Mouse (Mus musculus) megakaryocyte, embryonic 14.5 days (primary cell): ENCODE data around the gene Nop56. TPM values are rescaled to one million over a fixed set of nuclear protein-coding genes. Genes with fewer than 3 reads are reported as not detected.
A peak's percentile ranks its signal among the peaks of the same experiment; 100 is the strongest.

Experiments
- H3K27me3 ChIP-seq: replicated peaks from 2 replicates; pipeline ENCODE3; 2012; ENCODE audit warnings: inconsistent platforms
- H3K36me3 ChIP-seq: replicated peaks from 2 replicates; pipeline ENCODE3; 2012; ENCODE audit warnings: low read length, inconsistent platforms, mixed read lengths
- H3K4me1 ChIP-seq: 2 replicates; pipeline ENCODE4 v1.6.1; 2012; ENCODE audit warnings: inconsistent platforms
- H3K4me3 ChIP-seq: replicated peaks from 2 replicates; pipeline ENCODE3; 2012; ENCODE audit warnings: moderate library complexity, mild to moderate bottlenecking, inconsistent platforms
- H3K9me3 ChIP-seq: 2 replicates; pipeline ENCODE4 v1.6.1; 2012; ENCODE audit warnings: inconsistent platforms
- FLI1 ChIP-seq: IDR thresholded peaks from 2 replicates; pipeline ENCODE4 v1.6.1; 2012; ENCODE audit warnings: low read length, inconsistent platforms, mixed read lengths
- GATA1 ChIP-seq: IDR thresholded peaks from 3 replicates; pipeline ENCODE4 v1.6.1; 2012; ENCODE audit warnings: mixed read lengths, low read length, inconsistent platforms, borderline replicate concordance
- polyA plus RNA-seq: library from polyadenylated mRNA; stranded (reverse); fragments of >175 nt; gene quantifications from 2 replicates; pipeline ENCODE4 v1.2.3, GENCODE M21; 2012; ENCODE audit warnings: low replicate concordance; ENCODE audit not compliant: insufficient read depth

Nop56 gene
- polyA plus RNA-seq, 1 experiment = 81.0 TPM

DNA sequence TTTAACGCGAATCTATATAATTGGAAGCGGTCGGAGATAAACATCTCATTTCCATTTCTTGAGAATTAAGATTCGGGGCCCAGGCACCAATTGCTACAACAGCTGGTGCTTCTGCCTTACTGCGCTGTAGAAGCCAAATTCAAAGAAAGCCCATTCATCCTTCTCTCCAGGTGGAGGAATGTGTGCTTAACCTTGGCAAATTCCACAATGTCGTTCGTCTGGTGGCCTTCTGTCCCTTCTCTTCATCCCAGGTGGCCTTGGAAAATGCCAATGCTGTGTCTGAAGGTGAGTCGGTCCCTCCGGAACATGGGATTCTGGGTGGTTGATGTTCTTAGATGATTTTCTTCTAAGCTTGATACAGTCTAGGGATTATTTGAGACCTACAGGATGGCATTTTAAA lies 632 bp downstream of the Nop56 start:
- peaks cover 43% of the 10 kb centered on the region for H3K36me3 ChIP-seq

DNA sequence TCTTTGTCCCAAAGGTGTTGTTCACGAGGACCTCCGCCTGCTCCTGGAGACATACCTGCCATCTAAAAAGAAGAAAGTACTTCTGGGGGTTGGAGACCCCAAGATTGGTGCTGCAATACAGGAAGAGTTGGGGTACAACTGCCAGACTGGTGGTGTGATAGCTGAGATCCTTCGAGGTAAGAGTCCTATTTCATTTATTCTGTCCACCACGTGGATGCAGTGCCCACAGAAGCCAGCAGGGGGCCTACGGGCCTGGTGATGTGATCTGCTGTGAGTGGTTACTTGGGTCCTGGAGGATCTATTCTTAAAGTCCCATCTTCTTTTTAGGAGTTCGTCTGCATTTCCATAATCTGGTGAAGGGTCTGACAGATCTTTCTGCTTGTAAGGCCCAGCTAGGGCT lies 1.4 kb downstream of the Nop56 start:
- TF ChIP-seq FLI1 = no peak
- H3K4me3 ChIP-seq = peak overlapping the region; percentile 94
- H3K36me3 ChIP-seq = peaks cover 51% of the 10 kb centered on the region
- H3K4me1 ChIP-seq = peaks cover 47% of the 10 kb centered on the region
- H3K9me3 ChIP-seq = no peaks in the 10 kb centered on the region
- no peaks in the 10 kb centered on the region for H3K27me3 ChIP-seq

More for the DNA sequence above, 632 bp downstream of the Nop56 start:
- Histone ChIP-seq H3K9me3 (no peaks in the 10 kb centered on the region), H3K4me3 (peak overlapping the region; percentile 94), H3K27me3 (no peaks in the 10 kb centered on the region), H3K4me1 (peaks cover 42% of the 10 kb centered on the region)
- TF ChIP-seq GATA1 (no peak), FLI1 (no peak)

DNA sequence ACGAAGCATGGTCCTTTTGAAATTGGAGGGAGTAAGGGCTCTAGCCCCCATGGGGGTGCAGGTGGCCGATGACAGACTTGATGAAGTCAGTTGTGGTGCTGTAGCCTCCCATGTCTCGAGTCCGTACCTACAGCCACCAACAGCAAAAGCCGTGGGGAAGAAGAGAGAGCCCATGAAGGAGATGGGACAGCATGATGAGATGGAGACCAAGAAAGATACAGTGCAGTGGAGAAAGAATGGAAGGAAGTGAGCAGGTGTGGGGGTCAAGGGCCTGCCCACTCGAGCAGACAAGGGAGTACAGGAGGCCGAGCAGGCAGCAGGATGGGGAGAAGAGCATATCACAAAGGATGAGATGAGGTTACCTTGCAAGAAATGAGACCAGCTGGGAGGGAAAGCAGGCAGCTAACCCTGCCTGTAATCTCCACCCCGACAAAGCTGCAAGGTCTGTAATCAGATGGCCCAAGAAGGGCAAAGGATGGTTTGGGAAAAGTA lies 5.4 kb downstream of the Nop56 start:
- H3K4me1 ChIP-seq = peaks cover 72% of the 10 kb centered on the region
- TF ChIP-seq GATA1 = no peak
- H3K36me3 ChIP-seq = peaks cover 66% of the 10 kb centered on the region

DNA sequence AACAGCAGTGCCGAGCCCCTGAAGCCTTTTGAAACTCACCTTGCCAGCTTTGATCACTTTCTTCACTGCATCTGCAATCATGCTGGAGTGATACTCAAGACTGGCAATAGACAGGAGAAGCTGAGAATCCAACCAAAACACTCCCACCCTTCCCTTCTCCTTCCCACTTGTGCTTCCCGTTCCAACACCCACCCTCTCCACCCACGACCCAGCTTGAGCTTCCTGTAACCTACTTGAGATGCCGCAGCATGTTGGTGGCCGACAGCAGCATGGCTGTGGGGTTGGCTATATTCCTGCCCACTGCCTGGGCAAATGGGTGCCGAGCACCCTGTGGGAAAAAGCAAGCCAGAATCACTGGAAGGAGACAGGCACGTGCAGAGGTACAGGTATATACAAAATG lies 6.0 kb downstream of the Nop56 start:
- Histone ChIP-seq H3K9me3 (no peaks in the 10 kb centered on the region), H3K4me1 (peaks cover 67% of the 10 kb centered on the region), H3K36me3 (peaks cover 66% of the 10 kb centered on the region), H3K27me3 (no peaks in the 10 kb centered on the region), H3K4me3 (no peak overlapping the region)
- TF ChIP-seq GATA1 = no peak
- no peak for TF ChIP-seq FLI1

More for the DNA sequence above, 5.4 kb downstream of the Nop56 start:
- Histone ChIP-seq H3K27me3 (no peaks in the 10 kb centered on the region), H3K4me3 (no peak overlapping the region), H3K9me3 (no peaks in the 10 kb centered on the region)

DNA sequence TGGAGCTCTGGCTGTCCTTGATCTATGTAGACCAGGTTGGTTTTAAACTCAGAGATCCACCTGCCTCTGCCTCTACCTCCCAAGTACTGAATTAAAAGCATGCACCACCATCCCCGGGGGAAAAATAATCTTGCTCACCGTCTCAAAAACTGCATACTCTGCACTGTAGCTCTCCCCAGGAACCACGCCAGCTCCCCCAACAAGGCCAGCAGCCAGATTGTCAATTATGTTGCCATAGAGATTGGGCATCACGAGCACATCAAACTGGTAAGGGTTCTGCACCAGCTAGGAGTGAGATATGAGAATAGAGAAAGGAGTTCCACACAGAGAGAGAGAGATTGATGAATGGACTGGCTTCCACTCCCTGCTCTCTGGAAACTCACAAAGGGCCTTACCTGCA lies 6.6 kb downstream of the Nop56 start:
- Histone ChIP-seq H3K36me3 (peaks cover 61% of the 10 kb centered on the region), H3K4me1 (peaks cover 66% of the 10 kb centered on the region), H3K9me3 (no peaks in the 10 kb centered on the region), H3K27me3 (no peaks in the 10 kb centered on the region), H3K4me3 (no peak overlapping the region)
- TF ChIP-seq FLI1 (no peak), GATA1 (no peak)

DNA sequence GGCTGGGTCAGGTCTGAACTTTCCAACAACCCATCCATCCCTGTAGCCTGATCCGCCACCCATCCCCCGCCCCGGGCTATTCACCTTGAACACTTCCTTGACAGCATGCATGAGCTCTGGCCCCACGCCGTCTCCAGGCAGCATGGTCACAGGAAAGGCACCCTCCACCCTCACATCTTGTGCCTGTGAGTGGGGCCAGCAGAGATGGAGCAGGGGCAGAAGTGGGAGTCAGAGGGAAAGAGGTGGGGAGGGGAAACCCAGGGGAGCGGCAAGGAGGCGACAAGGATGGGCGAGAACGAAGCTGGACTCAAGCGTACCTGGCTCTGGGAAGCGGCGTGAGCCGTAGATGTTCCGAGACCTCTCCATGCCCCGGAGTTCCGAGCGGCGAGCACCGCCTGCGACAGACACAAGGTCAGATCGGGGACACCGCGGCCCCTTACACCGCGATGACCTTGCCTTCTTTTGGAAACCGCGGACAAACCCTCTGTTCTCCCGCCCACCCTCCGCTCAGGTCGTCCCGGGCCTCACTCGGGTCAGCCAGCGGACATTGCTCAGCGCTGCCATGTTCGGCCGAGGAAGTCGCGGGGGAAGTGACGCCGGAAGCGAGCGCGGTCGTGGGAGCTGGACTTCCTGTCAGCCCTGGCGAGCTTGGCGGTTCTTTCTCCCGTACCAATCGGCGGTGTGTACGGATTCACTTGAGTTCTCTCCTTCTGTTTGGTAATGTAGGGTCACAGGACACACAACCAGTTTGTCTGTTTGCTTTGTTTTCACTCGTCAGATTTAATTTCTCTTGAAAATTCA lies 9.8 kb downstream of the Nop56 start, which contains the start of gene Idh3b:
Gene Idh3b, minus strand, starts transcription at position 694 of the 801 bp plus-strand sequence.
- TF ChIP-seq FLI1 = peak; percentile 76; the same call in 1 of the 2 replicates
- no peak for TF ChIP-seq GATA1
- Histone ChIP-seq H3K4me1 (peaks cover 47% of the 10 kb centered on the region), H3K9me3 (no peaks in the 10 kb centered on the region), H3K4me3 (peak within 1 kb of the TSS; percentile 96), H3K36me3 (peaks cover 32% of the 10 kb centered on the region), H3K27me3 (peaks cover 4% of the 10 kb centered on the region)

DNA sequence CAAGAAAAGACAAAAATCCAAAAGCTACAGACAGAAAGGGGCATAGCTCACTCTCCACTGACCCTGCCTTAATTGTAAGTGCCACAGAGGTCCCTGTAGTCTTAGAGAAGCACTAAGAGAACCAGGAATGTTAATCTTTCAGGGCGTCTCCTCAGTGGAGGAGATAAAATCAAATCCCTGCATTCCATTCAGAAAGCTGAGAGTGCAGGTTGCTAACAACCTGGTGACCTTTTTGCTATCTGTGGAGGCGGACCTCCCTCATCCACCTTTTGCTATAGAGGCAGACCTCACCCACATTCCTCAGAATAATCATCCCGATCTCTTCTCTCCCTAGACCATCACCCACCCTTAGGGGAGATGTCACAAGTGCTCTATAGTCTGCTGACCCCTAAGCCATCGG lies 14.9 kb downstream of the Nop56 start:
- H3K36me3 ChIP-seq = no peaks in the 10 kb centered on the region
- TF ChIP-seq GATA1 (no peak), FLI1 (no peak)
- no peak overlapping the region for H3K4me3 ChIP-seq
- peaks cover 28% of the 10 kb centered on the region for H3K27me3 ChIP-seq
- H3K9me3 ChIP-seq = no peaks in the 10 kb centered on the region
- peaks cover 35% of the 10 kb centered on the region for H3K4me1 ChIP-seq

DNA sequence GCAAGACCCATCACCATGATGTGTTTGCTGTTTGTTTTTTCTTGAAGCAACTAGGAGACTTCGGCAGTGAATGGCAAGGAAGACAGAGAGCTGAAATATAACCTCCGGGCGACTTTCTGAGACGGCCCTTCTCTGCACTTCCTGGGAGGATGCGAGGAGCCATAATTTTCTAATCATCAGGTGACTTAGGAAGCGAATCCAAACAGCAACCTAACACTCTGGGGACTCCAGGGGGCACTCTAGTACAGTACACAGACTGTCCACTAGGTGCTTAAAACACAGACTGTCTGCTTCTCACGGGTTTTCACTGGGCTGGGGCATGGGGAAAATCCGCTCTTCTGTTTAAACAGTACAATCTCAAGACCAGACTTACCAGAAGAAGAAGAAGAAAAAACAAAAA lies 17.2 kb downstream of the Nop56 start:
- TF ChIP-seq GATA1 (no peak), FLI1 (no peak)
- peaks cover 51% of the 10 kb centered on the region for H3K27me3 ChIP-seq

DNA sequence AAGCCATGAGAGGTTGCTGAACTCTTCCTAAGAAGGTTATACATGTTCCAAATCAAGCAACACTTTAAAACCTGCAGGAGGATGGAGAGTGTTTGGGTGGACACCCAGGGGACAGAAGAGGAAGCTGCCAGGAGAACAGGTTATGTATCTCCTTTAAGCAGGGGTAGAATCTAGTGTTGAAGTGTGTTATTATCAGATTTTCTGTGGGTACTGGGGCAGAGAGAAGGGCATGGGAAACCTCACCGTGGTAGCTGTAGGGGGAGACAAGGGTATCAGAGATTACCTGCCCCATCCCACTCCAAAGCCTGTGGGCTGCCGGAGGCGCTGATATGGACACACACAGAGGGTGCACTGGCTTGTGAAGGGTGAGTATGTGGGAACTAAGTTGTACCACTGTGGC lies 18.8 kb downstream of the Nop56 start:
- H3K27me3 ChIP-seq = peaks cover 67% of the 10 kb centered on the region
- TF ChIP-seq FLI1 (no peak), GATA1 (no peak)

More for the DNA sequence above, 17.2 kb downstream of the Nop56 start:
- Histone ChIP-seq H3K4me3 (peak overlapping the region; percentile 15), H3K4me1 (peaks cover 50% of the 10 kb centered on the region), H3K36me3 (no peaks in the 10 kb centered on the region), H3K9me3 (no peaks in the 10 kb centered on the region)

DNA sequence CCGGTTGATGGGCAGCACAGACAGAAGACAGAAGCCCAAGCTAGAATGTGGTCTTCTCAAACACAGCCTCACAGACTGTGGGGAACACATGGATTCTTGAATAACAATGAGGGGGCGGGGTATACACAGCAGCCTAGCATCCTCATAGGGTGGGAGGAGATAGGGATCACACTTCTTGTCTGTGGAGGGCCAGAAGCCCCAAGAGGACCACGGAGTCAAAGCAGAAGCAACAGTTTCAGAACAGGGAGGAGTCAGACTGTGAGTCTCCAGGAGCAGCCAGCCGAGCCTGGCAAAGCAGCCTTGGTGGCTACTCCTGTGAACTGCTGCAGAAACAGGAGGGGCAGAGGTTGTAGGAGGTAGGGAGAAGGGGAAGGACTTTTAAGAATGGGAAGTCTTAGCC lies 19.3 kb downstream of the Nop56 start:
- Histone ChIP-seq H3K9me3 (no peaks in the 10 kb centered on the region), H3K27me3 (peaks cover 72% of the 10 kb centered on the region), H3K4me3 (no peak overlapping the region), H3K4me1 (peaks cover 50% of the 10 kb centered on the region), H3K36me3 (no peaks in the 10 kb centered on the region)
- TF ChIP-seq FLI1 = no peak

More for the DNA sequence above, 18.8 kb downstream of the Nop56 start:
- Histone ChIP-seq H3K4me1 (peaks cover 50% of the 10 kb centered on the region), H3K9me3 (no peaks in the 10 kb centered on the region), H3K4me3 (no peak overlapping the region), H3K36me3 (no peaks in the 10 kb centered on the region)
